Mouse (Mus musculus) layer of hippocampus, adult 11-12 months (tissue): ENCODE data around the gene Lpcat2.

Experiments
- DNase-seq: peaks from one replicate; pipeline ENCODE4 v3.0.0; 2022; ENCODE audit warnings: low spot score

The Lpcat2 gene

GRCm38 (mm10) chr8:92908448-92908847 lies 53.3 kb downstream of the Lpcat2 start:
- no peak for DNase-seq

- no peak for DNase-seq
These were observed 56.3 kb downstream of the Lpcat2 start for GRCm38 (mm10) chr8:92911477-92911876.

GRCm38 (mm10) chr8:92913396-92913795 lies 58.3 kb downstream of the Lpcat2 start:
- no peak for DNase-seq

- no peak for DNase-seq
These were observed 60.9 kb downstream of the Lpcat2 start for GRCm38 (mm10) chr8:92916082-92916481.

DNA sequence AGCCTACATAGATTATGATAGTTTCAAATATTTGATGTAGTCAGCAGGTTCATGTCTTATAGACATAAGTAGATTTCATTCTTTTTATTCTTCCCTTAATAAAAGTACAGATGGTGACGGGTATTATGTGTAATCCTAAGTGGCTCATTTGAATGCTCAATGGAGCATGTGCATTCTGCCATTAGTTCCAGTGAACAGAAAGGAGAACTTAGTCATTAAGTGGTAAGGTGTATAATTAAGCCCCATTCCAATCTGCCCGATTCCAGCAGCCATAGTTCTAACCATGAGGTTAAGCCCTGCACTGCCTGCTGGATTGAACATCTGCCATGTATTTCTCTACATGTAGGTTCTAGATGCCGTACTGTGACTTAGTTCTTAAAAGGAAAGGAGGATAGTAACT lies 66.6 kb downstream of the Lpcat2 start:
- no peak for DNase-seq

- no peak for DNase-seq
These were observed 73.8 kb downstream of the Lpcat2 start for GRCm38 (mm10) chr8:92928986-92929385.

DNA sequence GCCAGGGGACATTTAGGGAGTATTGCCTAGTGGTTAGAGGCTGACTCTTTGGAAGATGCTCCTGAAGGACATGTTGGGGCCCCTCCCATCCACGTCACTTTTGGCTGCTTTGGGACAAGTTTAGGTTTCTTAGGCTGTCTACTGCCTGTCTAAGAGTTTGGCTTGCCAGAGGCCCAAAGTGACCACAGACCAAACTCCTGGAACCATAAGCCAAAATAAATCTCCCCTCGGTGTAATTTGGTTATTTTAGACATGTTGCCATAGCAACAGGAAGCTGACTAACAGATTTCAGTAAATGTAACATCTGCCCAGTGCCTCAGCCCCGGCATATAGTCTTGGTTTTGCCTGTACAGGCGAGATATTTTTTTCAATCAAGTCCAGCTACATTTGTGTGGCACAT lies 82.9 kb downstream of the Lpcat2 start:
- DNase-seq = no peak

GRCm38 (mm10) chr8:92949071-92949470 lies 93.9 kb downstream of the Lpcat2 start:
- no peak for DNase-seq

DNA sequence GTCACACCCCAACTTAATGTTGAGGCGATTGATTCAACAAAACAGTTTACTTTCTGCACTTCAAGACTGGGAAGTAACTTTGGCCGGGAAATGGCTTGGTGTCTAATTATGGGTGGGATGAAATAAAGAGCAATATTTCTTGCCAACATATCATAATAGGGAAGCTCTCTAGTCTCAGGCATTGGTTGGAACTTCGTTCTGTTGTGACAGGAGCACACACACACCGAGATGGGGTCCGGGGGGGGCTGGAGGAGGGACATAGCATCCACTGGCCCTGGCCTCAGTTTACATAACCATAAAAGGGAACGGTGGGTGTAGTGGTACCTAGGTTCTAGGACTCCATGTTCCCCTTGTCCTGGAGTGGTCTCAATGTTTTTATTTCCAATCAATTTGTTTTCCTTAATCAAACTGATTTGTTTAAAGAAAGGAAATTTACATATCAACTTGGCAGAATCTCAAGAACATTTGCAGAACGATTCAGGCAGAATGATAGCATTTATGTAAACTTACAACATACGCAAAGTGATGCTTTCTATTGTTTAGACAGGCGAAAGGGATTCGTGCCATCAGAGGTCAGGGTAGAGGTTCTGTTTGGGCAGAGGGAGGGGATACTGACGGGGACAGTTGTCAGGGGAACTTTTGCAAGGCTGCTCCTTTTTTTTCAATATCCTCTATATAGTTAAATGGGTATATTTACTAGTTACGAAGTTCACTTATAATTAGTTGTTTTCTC lies 95.7 kb downstream of the Lpcat2 start:
- DNase-seq = no peak

DNA sequence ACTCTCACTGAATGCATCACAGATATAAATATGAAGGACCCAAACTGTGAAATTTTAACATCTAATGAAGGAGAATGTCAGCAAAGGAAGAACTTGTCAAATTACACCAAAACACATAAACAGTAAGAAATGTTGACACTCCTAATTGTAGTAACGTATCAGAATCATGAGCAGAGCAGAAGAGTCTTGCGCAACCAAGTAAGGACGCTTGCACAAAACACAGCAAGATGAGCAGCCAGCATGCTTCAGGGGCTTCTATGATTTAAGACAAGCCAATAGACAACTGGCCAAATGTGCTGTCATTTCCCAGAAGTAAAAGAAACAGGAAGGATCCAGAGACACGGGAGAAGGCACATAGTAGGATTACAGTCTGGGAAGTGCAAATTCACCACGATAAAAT lies 98.9 kb downstream of the Lpcat2 start:
- no peak for DNase-seq

DNA sequence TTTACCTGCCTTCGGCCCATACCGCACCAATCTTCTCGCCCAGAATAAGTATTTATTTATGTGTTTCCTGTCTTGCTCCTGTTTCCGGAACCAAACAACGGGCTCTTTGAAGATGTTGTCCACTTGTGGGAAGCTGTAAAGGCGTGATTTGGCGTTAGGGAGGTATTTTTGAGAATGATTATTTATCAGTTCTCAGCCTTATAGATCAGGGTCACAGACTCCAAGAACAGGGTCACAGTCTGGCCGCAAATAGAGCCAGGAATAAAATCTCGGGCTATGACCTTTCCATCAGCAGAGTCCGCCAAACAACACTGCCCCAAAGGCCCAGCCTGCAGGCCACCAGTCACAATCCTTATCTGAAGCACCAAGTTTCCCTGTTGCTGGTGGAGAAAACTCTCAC lies 104.6 kb downstream of the Lpcat2 start, which contains the start of gene Slc6a2:
Slc6a2 (plus strand) TSS at position 301 of the 400 bp plus-strand sequence.
- no peak for DNase-seq

DNA sequence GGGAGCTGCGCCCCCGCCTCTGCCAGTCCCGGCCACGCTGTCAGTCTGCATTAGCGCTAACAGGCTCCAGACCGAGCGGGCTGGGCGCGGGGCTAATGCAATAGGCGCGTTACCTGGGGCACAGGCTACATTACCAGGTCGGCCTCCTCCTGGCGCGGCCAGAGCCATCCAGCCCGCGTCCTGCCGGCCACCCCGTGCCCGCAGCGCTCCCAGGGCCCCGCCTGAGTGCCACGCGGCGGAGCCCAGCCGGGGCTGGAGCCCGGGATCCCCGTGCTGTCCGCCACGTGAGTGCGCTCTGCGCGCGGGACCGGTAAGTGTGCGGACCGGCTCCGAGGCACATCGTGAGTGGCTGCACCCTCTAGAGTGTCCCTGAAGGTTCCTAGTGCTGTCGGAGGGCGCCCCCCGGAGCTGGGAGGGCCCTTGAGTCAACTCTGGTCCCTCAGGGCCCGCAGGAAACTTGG lies 105.3 kb downstream of the Lpcat2 start:
- no peak for DNase-seq

GRCm38 (mm10) chr8:92961088-92961487 lies 105.9 kb downstream of the Lpcat2 start:
- DNase-seq = no peak

DNA sequence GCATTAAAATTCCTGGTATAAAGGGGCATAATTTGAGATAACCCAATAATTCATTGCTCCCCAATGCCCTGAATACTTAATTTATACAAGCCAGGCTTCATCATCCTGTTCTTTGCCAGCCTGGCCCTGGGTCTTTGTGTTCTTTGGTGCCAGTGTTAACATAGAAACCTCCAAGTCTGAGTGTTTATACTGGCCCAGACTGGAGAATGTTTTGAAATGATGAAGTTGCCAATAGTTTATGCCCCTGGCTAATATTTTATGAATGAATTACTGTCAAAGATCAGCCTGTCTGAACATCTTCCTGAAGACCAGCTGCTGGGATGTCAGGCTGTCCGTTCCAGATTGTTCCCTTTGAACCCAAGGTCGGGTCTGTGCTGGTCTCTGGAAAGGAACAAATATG lies 109.4 kb downstream of the Lpcat2 start:
- no peak for DNase-seq
